Mouse (Mus musculus) retina, postnatal 1 day (tissue): ENCODE measurements around the gene Sept10.

Experiments used
- DNase-seq: peaks from one replicate; pipeline ENCODE4 v3.0.0-alpha.2; 2012

Sept10 gene

DNA sequence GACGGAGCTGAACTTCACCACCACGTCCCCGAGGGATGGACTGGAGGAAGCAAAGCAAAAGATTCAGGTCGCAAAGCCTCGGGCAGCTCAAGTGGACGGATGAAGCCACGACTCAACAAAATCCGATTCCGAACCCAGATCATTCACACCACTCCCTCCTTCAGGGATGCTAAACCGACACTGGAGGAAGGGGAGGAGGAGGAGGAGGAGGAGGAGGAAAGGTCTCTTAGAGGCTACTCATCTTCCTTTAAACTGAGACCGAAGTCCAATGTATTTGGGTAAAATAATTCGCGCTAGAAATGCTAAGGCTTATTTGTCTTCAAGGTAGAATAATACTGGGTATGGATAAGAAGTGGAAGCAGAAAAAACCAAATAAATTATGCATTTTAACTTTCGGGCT is 1.7 kb upstream of the Sept10 start:
- DNase-seq, result no peak

- peak; percentile 70 for DNase-seq
Measured at GRCm38 (mm10) chr10:59222271-59223101, 839 bp upstream of the Sept10 start.

DNA sequence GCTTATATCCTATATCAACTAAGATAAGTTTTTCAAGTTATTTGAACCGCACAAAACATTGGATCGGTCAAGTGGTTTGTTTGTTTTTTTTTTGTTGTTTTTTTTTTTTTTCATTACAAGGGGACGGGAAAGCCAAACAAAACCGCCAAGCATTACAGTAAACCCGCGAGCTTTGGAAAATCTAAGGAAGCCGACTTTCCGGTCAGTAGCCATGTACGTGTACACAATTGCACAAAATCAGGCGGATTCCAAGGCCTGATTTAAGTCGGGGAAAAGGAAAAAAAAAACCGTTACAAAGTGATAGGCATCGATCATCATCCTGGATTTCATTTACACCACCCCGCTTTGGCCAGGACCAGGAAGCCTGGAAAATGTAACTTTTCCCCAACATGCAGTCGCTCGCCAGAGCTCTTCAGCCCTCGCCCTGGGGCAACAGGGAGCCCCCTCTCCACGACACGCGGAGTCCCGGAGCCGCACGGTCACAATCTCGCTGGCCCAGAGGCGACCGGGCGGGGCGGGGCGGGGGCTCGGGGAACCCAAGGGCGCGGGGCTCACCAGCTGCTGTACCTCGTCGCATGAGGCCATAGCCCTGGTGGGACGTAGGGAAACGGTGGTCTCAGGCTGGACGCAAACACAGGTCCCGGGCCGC is 699 bp downstream of the Sept10 start:
- DNase-seq, result no peak

GRCm38 (mm10) chr10:59200011-59200410 is 21.6 kb downstream of the Sept10 start:
- DNase-seq, result no peak

DNA sequence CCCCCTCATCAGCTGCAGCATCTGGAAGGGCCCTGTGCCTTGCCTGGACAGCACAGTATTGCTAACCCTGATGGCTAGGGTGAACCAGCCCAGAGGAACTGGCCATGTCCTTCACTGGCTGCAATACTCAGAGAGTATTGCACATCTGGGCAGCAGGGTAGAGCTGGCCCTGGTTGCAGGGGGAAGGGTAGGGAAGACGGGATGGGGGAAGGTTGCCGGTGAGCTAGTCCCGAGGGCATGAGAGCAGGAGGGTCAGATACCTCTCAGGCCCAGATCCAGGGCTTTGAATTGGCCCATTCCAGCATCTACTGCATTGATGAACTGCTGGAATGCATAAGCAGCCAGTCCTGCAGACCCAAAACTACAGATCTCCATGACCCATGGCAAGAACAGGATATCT is 24.9 kb downstream of the Sept10 start:
- DNase-seq, result no peak

- DNase-seq, result peak; percentile 25
Measured at GRCm38 (mm10) chr10:59194891-59195290, 26.8 kb downstream of the Sept10 start.

GRCm38 (mm10) chr10:59182306-59182705 is 39.3 kb downstream of the Sept10 start:
- DNase-seq, result no peak

DNA sequence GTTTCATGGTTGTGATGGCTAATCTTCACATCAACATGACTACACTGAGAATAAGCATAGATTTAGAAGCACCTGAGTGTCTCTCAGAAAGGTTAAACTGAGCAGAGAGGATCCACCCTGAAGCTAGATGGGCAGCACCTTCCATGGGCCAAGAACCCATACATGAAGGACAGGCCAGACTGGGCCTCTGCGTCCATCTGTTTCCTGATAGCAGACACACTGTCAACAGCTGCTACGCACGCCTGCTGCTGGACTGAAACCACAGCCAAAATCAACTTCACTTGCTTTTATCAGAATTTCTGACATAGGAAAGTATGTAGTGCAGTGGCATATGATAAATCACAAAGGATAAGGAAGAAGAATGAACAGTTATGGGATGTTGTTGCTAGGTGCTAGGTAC is 42.0 kb downstream of the Sept10 start:
- DNase-seq, result no peak

DNA sequence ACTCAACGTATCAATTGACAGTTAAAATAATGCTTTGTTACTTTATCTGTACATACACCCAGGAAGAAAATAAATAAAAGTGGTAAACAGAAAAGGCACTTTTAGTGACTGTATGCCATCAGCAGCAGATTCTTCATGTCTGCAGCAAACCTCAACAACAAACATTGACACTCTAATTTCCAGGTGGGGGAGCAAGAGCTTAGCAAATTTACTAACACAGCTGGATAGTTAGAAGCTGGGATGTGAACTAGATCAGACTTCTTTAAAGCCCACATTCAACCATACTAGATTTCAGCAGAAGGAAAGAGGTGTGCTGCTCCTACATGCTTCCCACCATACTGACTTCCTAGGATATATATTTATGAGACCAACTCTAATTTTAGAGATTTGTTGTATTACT is 49.1 kb downstream of the Sept10 start:
- no peak for DNase-seq

- DNase-seq, result no peak
Measured at GRCm38 (mm10) chr10:59171042-59171441, 50.6 kb downstream of the Sept10 start.

GRCm38 (mm10) chr10:59166104-59166944 is 55.3 kb downstream of the Sept10 start:
- DNase-seq, result peak; percentile 68

GRCm38 (mm10) chr10:59162185-59162897 is 59.3 kb downstream of the Sept10 start:
- DNase-seq, result no peak

DNA sequence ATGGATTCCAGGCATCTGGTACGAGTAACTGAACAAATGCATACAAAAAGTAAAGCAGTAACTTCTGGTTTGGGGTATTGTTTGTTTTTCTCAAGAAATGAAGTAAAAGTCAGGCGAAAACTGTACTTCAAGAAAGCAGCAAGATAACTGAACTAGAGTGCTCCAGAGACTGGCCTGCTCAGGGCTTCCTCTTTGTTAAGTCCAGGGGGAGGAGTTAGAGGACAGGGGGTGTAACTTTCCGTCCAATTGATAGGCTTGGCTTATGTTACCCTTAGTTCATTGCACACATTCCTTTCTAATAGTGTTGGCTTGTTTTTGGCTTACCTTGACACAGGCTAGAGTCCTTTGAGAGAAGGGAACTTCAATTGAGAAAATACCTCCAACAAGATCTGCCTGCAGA is 63.0 kb downstream of the Sept10 start:
- DNase-seq, result no peak

DNA sequence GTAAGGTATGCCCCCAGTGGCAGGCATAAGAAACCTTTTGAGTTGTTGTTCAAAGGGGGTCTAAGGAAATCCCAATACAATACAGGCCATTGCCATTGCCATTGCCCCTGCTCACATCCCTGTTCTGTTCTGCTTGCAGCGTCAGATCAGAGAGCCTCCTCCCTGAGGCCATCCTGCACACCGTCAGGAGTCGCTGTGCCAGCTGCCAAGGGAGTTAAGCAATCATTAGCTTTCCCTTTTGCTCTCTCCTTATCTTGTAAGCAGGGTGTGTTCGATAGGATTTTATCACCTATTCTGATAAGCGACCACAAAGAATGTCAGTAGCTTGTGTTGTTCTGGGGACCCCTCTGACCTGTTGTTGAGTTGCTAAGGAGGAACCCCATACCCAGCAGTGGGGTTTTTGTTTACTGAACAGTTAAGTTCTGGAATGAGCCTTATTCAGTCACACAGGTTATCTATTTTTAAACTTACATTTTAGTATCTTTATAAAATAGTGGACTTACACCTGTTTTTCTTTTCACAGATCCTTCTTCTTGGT is 69.0 kb downstream of the Sept10 start:
- no peak for DNase-seq

DNA sequence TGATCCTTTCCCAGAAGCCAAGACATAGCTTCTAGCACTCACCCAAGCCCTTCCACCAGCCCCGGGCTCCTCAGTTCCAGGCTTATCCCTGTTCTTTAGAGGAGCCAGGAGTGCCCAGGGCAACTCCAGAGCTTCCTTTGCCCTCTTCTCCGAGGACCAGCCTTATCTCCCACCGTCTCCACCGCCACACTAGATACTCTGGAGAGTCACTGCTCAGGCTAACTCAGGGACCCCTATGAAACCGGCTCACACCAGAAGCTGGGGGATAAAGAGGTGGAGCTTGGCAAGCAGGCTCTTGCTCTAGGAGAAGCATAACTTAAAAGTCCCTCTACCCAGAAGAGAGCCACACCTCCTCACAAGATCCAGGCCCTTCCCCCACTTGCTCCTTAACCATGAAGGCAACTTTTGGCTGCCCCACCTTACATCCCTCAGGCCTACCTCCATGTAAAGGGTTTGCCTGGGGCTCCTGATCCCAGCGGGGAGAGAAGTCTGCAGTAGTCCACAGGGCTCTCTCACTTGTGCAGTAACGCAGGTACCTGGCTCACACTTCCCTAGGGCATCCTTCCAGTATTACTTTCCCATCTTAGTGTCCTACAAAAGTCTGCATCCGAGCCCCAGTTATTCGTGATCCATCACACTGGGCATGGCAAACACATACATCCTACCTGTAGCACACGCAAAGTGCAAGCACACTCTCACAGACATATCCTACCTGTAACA is 70.5 kb downstream of the Sept10 start:
- no peak for DNase-seq

DNA sequence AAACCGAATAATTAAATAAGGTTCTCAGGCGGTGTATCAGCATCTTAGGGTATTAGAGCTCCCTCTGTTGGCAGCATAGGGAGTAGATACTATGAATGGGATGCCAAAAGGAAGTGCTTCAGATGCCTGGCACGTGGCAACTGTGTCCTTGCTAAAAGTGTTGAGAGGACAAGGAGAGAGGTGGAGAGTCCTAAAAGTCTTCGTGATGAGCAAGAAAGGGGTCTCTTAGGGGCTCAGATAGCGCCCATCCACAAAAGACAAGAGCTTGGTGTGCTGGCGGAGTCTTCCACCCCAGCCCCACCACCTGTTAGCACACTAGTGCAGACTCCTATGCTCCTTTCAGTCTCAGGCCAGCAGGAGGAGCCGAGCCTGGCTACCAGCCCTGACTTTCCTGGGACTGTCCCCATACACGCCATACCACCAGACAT is 71.7 kb downstream of the Sept10 start:
- peak; percentile 78 for DNase-seq

DNA sequence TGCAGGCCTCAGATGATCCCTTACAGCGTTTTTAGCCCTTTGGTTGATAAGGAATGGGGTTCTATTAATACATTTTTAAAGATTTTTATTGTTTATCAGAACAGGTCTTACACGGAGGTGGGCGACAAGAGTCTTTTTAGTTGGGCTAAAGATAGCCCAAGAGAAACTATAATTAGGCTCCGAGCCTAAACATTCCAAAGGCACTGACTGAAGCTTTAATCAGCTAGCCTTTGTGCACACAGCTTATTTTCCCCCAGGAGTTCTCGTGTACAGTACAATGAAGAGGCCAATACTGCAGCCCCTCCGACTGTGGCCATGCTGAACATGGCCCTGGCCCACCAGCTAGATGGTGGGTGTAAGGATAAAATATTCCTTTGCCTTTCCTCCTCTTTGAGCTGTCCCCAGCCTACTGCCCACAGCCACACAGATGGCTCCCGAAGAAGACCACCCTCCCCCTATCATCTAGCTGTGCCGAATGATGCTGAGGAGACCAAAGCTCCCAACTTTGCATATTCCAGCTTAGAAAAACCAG is 88.1 kb downstream of the Sept10 start:
- DNase-seq, result no peak

- no peak for DNase-seq
Measured at GRCm38 (mm10) chr10:59131926-59132628, 89.6 kb downstream of the Sept10 start.

DNA sequence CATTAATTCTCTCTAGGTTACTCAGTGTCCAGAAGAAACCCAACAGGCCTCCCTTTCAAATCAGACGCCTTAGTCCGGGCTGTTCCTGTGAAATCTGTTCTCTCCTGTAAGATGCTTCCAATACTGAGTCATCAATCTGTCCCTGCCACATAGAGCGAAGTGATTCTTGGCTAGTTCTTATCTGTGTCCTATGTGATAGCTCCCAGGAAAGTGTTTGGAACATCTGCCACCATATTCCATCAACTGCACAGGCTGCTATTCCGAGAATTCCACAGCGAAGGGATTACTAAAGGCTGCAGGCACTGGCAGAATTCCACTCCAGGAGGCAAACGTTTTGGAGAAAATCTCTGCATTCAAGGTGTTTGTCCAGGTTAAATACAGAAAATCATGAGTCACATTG is 94.0 kb downstream of the Sept10 start:
- no peak for DNase-seq

DNA sequence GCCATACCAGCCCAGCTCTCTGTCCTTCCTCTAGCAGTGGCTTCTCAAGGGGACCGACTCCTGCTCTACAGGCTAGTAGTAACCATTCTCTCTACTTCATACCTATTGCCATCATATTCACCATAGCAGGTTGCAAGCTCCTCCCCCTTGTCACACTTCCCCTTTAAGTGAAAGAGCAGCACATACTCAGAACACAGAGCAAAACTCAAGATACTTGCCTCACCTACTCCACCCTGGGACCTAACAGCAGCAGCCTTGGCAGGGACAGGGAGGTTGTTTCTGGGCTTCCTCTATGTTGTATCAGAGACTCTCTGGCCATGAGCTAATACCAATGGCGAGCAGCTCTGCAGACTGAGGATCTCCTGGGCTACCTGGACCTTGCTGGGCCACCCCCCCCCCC is 96.2 kb downstream of the Sept10 start:
- no peak for DNase-seq

GRCm38 (mm10) chr10:59119811-59120210 is 101.8 kb downstream of the Sept10 start:
- DNase-seq, result no peak
